In the genomic region with DNA sequence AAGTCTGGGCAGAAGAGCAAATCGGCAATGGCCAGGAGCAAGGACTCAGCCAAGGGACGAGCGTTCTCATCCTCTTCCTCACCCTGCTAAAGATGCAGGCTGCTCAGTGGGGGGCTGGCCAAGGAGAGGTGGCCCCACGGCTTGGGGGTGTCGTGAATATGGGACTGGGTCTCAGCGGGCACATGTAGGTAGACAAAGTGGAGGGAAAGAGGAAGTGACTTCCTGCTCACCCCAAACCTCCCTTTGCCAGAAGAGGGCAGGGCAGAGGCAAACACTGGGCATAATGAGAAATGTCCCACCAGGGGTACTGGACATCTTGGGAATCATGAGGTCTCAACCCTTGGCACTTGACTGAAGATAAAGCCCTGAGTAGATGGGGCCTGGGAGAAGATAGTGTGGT, we compare ENCODE assay signal across 10 mouse cellular contexts. TPM values are rescaled to one million over a fixed set of nuclear protein-coding genes. Genes with fewer than 3 reads are reported as not detected.
A peak's percentile ranks its signal among the peaks of the same experiment; 100 is the strongest.
DNase-seq lines count a peak whose midpoint lies in the region; ATAC-seq and TF ChIP-seq lines count a peak whose summit lies in the region.
"Had no signal": no experiment of that assay in that cellular context is flagged by ENCODE, and none has a peak within 500 bp of the region (broad histone marks: within the 10 kb centered on the region; RNA-seq: fewer than 3 reads in every experiment).

No protein-coding gene starts in this region.

- 58% methylated on average over 6 of the region's 6 CpGs for WGBS in lung, embryonic 14.5 days
- WGBS in forebrain, embryonic 14.5 days = 67% methylated on average over 6 of the region's 6 CpGs

- peak; percentile 35; the same call in 1 of the 2 replicates for TF ChIP-seq CTCF in lung, embryonic 14.5 days (IDR thresholded peaks at IDR 0.05; ENCODE audit: low read depth)

- no peak for ATAC-seq in lung, embryonic 14.5 days (ENCODE audit: insufficient read depth)
- no peak for ATAC-seq in forebrain, embryonic 14.5 days

- H3K4me1 ChIP-seq in lung, embryonic 14.5 days (ENCODE audit: insufficient read depth) = no peaks in the 10 kb centered on the region; the same call in 1 of the 2 replicates
- peaks cover 9% of the 10 kb centered on the region; the same call in 1 of the 2 replicates for H3K4me1 ChIP-seq in forebrain, embryonic 14.5 days (ENCODE audit: control insufficient read depth, insufficient read depth, low read length)

- H3K27ac ChIP-seq in lung, embryonic 14.5 days (ENCODE audit: low read depth) = peak overlapping the region; percentile 12; the same call in 1 of the 2 replicates
- peak overlapping the region; percentile 4; the same call in 1 of the 2 replicates for H3K27ac ChIP-seq in forebrain, embryonic 14.5 days (ENCODE audit: low read depth, low read length)

- intact Hi-C loops in gastrocnemius, postnatal 14 days (cut with DNase I; ENCODE audit: low total_unique reads) = loop anchor here (2.0 to 5.0 kb wide), 2 partner anchors 68 to 113 kb away; no protein-coding TSS in a partner anchor

- no peaks in the 10 kb centered on the region for H3K27me3 ChIP-seq in lung, embryonic 14.5 days (ENCODE audit: insufficient read depth, low read length)
- H3K27me3 ChIP-seq in forebrain, embryonic 14.5 days (replicated peaks; ENCODE audit: control insufficient read depth, insufficient read depth, low read length) = no peaks in the 10 kb centered on the region

- no peaks in the 10 kb centered on the region for H3K36me3 ChIP-seq in lung, embryonic 14.5 days (ENCODE audit: insufficient read depth)
- H3K36me3 ChIP-seq in forebrain, embryonic 14.5 days (ENCODE audit: control insufficient read depth, insufficient read depth, low read length) = 0 out of 2 replicates have a peak, but pooled peaks cover 5% of the 10 kb centered on the region

- H3K9ac ChIP-seq in lung, embryonic 14.5 days = no peak overlapping the region
- no peak overlapping the region for H3K9ac ChIP-seq in forebrain, embryonic 14.5 days (ENCODE audit: low read length)

- H3K4me2 ChIP-seq in lung, embryonic 14.5 days = no peak overlapping the region
- no peak overlapping the region for H3K4me2 ChIP-seq in forebrain, embryonic 14.5 days (ENCODE audit: low read length)

- DNase-seq in lung, embryonic 14.5 days = no peak
- no peak for DNase-seq in lung, postnatal 25 days (ENCODE audit: low spot score)
- no peak for DNase-seq in forebrain, embryonic 14.5 days (ENCODE audit: low spot score)
- peak; percentile 45 for DNase-seq in lung, postnatal 10 days
- DNase-seq in thymus, postnatal 10 days (ENCODE audit: low spot score in 2 of 2) = peak; percentile 29 to 54
- no peak for DNase-seq in T-cell, adult 2 months (ENCODE audit: low spot score)
- no peak for DNase-seq in gastrocnemius, postnatal 14 days
- DNase-seq: adrenal gland, postnatal 36 days; kidney, postnatal 36 days had no signal

- no peak overlapping the region for H3K4me3 ChIP-seq in lung, embryonic 14.5 days (ENCODE audit: low read depth, low read length)
- no peak overlapping the region for H3K4me3 ChIP-seq in forebrain, embryonic 14.5 days (ENCODE audit: low read depth, low read length)
- H3K4me3 ChIP-seq: erythroblast, embryonic 14.5 days had no signal

- no peaks in the 10 kb centered on the region for H3K9me3 ChIP-seq in lung, embryonic 14.5 days (ENCODE audit: low read depth, low read length)
- no peaks in the 10 kb centered on the region for H3K9me3 ChIP-seq in forebrain, embryonic 14.5 days (replicated peaks; ENCODE audit: control insufficient read depth, low read length)

RNA-seq across cellular contexts. Expression of gene Hid1, which starts 7.8 kb away (rescaled TPM):
- polyA plus RNA-seq in lung, embryonic 14.5 days (2014; fragmentation: Nextera tagmentation; extraction: Ambion mirVana) = 7.4 and 9.2 TPM in 2 replicates
- 32.0 and 36.3 TPM in 2 replicates for polyA plus RNA-seq in forebrain, embryonic 14.5 days (2014; fragmentation: Nextera tagmentation; extraction: Ambion mirVana)
- total RNA-seq in gastrocnemius, postnatal 14 days (2021) = 1 to 10 TPM; 2.9 to 4.3 TPM
- polyA plus RNA-seq: erythroblast, embryonic 14.5 days had no signal

RNA-seq across cellular contexts. Expression of gene Cdr2l, which starts 22.0 kb away (rescaled TPM):
- 17.7 and 19.8 TPM in 2 replicates for polyA plus RNA-seq in lung, embryonic 14.5 days (2014; fragmentation: Nextera tagmentation; extraction: Ambion mirVana)
- polyA plus RNA-seq in forebrain, embryonic 14.5 days (2014; fragmentation: Nextera tagmentation; extraction: Ambion mirVana) = 17.7 and 19.0 TPM in 2 replicates
- total RNA-seq in gastrocnemius, postnatal 14 days (2021) = 1 to 10 TPM; 4.8 to 8.3 TPM

RNA-seq across cellular contexts. Expression of gene Otop3, which starts 25.2 kb away (rescaled TPM):
- polyA plus RNA-seq in lung, embryonic 14.5 days (2014; fragmentation: Nextera tagmentation; extraction: Ambion mirVana) = 0.12 TPM in 1 of 2 replicates, not detected in the other
- 0.06 and 0.09 TPM in 2 replicates for polyA plus RNA-seq in forebrain, embryonic 14.5 days (2014; fragmentation: Nextera tagmentation; extraction: Ambion mirVana)
- not detected for total RNA-seq in gastrocnemius, postnatal 14 days (2021)
- total RNA-seq: adrenal gland, postnatal 36 days had no signal
- polyA plus RNA-seq: erythroblast, embryonic 14.5 days had no signal

RNA-seq across cellular contexts. Expression of gene Ush1g, which starts 37.9 kb away (rescaled TPM):
- polyA plus RNA-seq in lung, embryonic 14.5 days (2014; fragmentation: Nextera tagmentation; extraction: Ambion mirVana) = not detected in 2 replicates
- not detected in 2 replicates for polyA plus RNA-seq in forebrain, embryonic 14.5 days (2014; fragmentation: Nextera tagmentation; extraction: Ambion mirVana)
- total RNA-seq in gastrocnemius, postnatal 14 days (2021) = under 1 TPM; 0.25 to 0.73 TPM
- polyA plus RNA-seq: erythroblast, embryonic 14.5 days had no signal

RNA-seq across cellular contexts. Expression of gene Mrpl58, which starts 43.8 kb away (rescaled TPM):
- polyA plus RNA-seq in lung, embryonic 14.5 days (2014; fragmentation: Nextera tagmentation; extraction: Ambion mirVana) = 230 and 242 TPM in 2 replicates
- polyA plus RNA-seq in forebrain, embryonic 14.5 days (2014; fragmentation: Nextera tagmentation; extraction: Ambion mirVana) = 203 and 253 TPM in 2 replicates
- total RNA-seq in gastrocnemius, postnatal 14 days (2021) = 100 to 1,000 TPM; 103 to 107 TPM

Comparison
In these comparisons a context has a peak if more than half of its experiments do, and no peak if none do; other contexts are left out.
1. DNase-seq: peak in lung, postnatal 10 days (single experiment) and thymus, postnatal 10 days (2 of 2); none in lung, embryonic 14.5 days (single experiment), lung, postnatal 25 days (single experiment), forebrain, embryonic 14.5 days (single experiment), T-cell, adult 2 months (single experiment) and gastrocnemius, postnatal 14 days (single experiment).